Mouse (Mus musculus) urinary bladder, adult 2 months (tissue): ENCODE results near the gene Fetub. TPM values are rescaled to one million over a fixed set of nuclear protein-coding genes. Genes with fewer than 3 reads are reported as not detected.
"Not testable (repeated sequence)": the region's sequence is repeated elsewhere in the genome, so short reads cannot be mapped to it uniquely, and the experiment has no call there.

Experiments used
- DNase-seq: peaks from one replicate; pipeline ENCODE4 v3.0.0; 2022; ENCODE audit warnings: low spot score
- polyA plus RNA-seq: library from polyadenylated mRNA; depleted of rRNA; stranded (reverse); fragments of >200 nt; gene quantifications from 2 replicates; pipeline ENCODE4 v1.2.3, GENCODE M21; 2012

Gene Fetub
- polyA plus RNA-seq, 1 experiment, result 1.8 TPM

DNA sequence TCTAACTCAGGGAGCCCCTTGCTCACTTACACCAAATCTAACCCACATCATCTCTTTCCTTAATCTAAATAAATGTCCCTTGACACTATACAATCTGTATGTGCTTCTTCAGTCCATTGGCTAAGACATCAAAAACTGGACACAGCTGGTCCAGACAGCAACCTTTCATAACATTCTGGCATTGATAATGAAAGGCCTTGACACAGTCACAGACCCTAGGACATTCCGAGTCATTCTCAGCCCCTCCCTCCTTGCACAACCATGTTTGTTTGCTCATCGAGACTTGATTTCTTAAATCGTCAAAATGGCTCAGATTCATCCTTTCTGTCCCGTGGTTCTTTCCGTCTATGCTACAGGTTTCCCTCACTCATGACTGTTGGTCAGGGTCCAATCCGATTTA lies 8.8 kb upstream of the Fetub start:
- no peak for DNase-seq

DNA sequence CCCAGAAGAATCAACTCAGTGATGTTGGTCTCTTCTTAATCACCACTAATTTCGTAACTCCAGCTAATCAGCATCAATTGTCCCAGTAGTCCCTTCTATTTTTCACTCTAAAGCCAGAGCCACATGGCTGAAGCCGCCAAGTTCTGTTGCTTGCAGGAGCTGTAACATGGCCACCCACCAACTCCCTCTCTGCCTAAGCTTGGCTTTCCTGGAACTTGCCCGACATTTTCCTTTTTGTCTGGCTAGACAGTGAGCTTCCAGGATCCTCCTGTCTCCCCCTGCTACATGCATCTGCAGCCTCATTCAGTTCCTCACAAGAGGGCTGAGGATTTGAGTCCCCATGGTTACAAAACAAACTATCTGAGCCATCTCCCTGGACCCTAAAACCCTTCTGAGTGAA lies 6.1 kb upstream of the Fetub start:
- no peak for DNase-seq

DNA sequence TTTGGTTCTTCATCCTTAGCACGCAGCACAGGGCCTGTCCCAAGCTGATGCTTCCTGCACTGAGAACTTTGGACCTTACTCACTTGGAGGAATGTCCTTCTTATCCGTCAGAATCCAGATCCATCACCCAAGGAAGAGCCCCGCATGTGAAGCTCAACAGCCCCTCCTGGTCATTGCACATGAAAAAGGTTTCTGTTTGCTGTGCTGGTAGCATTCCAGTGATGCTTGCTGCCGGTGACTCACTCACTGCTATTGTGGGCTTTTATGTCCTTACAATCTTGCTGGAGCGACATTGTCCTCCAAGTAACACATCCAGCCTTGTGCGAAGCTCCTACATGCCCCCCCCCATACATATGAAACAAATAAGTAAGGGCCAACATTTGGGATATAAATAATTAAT lies 5.2 kb upstream of the Fetub start:
- no peak for DNase-seq

DNA sequence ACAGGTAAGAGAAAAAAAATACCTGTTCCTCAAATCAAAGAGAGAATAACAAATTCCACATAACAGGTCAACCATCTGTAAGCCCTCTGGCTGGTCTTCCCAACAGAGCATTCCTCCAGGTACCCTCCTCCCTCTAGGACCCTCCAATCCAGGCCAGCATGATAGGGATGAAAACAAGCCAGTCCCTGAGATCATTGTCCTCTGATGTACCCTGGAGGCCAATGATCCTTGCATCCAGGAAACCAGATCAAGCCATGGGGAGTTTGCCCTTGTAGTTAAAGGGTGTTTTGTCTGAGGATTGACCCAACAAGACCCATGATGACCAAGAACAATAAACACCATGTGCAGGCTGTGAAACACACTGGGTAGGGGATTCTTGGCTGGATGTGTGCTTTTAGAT lies 3.9 kb upstream of the Fetub start:
- DNase-seq, result no peak

DNA sequence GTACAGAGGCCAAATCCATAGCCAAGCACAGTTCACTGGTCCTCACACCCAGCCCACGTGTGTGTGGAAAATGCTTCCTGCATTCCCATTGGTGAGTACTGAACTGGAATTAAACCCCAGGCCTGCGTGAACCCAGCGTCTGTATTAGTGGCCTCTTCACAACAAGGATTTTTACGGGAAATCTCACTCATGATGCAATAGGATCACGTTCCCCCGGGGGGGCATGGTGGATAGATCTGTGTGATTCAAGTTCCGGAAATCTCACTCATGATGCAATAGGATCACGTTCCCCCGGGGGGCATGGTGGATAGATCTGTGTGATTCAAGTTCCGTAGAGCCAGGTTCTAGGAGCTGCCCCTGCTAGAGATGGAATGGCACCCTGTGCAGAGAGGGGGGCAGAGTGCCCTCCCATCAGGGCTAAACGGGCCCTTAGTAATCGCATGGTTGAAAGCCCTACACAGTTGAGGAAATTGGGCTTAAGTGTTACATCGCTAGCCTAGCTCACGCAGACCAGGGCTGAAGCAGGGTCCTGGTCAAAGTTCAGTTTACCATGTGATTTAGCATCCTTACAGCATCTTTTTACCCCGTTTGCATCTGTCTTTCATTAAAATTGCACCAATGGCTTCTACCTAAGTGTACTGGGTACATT lies 654 bp downstream of the Fetub start:
- no peak for DNase-seq

DNA sequence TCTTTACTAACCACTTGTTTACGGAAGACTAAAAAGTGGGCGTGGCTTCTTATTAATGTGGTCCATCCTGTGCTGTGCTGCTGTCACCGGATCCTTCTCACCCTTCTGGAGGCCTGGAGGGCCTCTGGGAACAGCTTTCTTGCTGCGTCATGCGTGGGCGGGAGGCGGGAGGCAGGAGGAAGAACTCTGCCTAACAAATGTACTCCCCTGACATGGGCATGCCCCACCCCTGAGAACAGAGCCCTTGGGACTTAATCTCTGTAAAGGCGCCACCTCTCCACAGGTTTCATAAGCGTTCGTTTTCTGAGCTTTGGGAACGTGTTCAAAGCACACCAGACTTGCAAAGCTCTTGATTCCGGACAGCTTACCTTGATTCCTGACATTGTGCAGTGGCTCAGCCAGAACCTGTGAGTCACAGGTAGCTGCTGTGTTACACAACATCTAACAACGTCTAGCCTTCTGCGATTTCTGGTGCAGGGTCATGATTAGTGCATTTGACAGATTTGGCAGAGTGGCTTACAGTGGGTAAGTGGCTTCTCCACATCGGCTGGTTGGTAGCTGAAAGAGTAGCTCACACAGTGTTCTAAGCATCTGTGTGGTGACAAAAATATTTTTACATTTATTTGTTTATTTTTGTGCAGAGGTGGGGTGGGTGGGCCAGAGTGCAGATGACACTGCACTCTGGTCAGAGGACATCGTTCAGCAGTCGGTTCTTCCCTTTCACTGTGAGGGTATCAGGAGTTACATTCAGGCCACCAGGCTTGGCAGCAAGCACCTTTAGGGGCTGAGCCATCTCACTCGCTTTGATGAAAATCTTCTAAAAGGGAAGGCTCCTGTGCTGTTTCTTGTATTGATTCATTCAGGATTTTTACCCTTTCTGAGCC lies 2.1 kb downstream of the Fetub start:
- DNase-seq, result peak; percentile 25

DNA sequence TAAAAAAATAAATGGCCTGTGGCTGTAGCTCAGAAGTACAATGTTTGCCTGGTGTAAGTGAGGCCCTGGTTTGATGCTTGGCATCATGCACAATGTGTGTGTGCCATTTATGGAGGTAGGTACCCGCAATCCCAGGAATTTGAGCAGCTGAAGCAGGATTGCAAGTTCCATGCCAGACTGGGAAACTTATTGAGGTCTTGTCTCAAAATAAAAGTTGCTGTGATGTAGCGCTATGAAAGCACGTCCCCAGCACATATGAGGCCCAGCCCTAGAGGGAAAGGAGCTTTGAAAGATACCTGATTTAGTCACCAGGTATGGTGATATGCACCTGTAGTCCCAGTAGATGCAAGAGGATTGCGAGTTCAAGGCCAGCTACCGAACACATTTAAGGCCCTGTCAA lies 3.6 kb downstream of the Fetub start:
- no peak for DNase-seq

DNA sequence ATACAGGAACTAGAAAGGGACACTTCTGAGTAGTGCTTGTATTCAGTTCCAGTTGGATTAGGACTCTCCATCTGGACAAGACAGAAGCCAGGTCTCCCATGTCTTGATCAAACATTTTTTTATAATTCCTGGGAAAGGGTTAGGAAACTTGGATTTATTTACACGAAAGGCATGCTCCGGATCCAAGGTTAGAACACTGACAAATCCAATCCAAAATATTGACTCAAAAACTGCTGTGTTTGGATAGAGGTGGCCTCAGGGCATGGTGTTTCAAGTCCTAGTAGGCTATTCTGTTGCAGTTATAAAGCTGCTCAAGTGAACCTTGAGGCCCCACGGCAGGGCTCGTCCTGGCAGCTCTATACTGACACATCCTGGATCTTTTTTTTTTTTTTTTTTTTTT lies 4.3 kb downstream of the Fetub start:
- no peak for DNase-seq

DNA sequence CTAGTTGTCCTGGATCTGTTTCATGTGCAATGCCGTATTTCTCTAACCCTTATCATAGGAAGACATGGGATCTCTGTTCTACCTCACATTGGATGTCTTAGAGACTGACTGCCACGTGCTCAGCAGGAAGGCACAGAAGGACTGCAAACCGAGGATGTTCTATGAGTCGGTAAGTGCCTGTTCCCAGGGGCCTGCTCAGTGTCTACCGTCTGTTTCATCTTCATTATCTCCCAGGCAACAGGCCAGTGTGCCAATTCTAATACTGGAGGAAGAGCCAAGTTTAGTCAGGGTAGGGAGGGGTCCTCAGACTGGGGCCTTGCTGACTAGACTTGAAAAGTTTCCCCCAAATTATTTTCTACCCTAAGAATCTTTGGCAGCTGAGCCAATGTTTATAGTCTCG lies 11.4 kb downstream of the Fetub start:
- DNase-seq, result no peak

DNA sequence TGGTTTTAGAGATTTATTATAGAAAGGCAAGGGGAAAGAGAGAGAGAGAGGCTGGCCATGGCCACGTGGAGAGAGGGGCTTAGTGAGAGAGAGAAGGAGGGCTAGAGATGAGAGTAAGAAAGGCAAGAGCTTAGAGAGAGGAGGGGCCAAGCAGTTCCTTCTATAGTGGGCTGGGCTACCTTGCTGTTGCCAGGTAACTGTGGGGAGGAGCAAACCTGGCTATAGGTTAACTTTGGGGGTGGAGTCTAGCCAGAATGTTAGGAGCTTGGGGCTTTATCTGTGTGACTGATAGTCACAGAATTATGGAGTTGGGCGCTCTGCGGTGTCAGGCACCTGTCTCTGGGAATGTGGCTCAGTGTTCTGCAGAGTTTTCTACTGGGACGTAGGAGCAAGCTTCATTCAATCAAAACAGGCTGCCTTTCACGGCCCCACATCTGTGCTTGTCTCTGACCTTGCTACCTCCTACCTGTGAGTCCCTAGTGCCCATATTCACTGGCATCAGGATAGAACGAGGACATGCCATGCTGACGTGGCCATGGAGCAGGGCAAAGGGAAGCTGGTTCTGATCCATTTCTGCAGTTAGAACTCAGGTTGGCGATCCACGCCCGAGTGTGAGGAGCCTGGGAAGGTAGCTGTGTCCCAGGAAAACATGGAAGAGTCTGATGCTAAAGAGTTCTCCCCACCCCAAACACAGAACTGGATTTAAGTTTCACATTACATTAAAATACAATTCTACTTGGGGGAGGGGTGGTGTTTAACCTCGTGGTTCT lies 13.5 kb downstream of the Fetub start:
- DNase-seq, result no peak

DNA sequence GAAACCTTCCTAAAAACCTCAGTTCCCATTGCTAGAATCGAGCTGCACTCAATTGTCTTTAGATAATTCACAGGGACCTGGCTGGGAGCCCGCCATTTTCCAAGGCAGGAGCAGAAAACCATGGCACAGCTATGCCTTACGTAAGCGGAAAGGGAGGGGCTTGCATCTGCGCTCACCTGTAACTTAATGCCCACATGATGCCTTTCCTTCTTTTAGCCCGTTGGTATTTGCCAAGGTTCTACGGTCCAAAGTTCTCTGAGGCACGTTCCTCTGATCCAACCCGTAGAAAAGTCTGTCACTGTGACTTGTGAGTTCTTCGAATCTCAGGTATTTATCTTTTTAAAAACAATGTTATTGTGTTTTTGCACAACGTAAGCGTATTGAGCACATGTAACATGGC lies 19.5 kb downstream of the Fetub start:
- DNase-seq, result no peak

DNA sequence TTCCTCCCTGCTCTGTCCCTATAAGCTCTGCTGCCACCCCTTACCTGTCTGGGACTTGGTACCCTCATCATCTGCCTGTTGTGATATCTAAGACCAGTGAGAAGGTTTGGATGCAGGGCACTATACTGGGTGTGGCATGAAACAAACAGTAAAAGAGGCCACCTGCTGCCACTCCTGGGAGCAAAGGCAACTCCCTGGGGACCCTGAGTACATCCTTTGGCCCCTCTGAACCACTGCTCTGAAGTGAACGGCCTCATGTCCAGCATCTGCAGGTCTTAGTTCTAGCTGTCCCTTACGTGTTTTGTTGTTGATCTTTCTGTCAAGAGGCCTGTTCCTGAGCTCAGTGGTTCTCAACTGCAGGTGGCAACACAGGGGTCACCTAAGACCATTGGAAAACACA lies 20.4 kb downstream of the Fetub start:
- DNase-seq, result no peak

DNA sequence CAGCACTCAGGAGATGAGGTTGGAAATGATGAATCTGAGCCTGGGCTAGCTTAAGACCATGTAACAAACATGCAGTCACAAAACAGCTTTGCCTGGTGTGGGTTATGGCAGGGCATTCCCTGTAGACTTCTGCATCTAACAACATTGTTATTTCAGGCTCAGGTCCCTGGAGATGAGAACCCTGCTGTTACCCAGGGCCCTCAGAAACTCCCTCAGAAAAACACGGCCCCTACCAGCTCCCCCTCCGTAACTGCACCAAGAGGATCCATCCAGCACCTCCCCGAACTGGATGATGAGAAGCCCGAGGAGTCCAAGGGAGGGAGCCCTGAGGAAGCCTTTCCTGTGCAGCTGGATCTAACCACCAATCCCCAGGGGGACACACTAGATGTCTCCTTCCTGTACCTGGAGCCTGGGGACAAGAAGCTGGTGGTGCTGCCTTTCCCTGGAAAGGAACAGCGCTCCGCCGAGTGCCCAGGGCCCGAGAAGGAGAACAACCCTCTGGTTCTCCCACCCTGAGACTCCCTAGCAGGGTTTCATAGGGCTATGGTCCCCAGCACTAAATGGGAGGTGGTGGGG lies 21.1 kb downstream of the Fetub start:
- no peak for DNase-seq

DNA sequence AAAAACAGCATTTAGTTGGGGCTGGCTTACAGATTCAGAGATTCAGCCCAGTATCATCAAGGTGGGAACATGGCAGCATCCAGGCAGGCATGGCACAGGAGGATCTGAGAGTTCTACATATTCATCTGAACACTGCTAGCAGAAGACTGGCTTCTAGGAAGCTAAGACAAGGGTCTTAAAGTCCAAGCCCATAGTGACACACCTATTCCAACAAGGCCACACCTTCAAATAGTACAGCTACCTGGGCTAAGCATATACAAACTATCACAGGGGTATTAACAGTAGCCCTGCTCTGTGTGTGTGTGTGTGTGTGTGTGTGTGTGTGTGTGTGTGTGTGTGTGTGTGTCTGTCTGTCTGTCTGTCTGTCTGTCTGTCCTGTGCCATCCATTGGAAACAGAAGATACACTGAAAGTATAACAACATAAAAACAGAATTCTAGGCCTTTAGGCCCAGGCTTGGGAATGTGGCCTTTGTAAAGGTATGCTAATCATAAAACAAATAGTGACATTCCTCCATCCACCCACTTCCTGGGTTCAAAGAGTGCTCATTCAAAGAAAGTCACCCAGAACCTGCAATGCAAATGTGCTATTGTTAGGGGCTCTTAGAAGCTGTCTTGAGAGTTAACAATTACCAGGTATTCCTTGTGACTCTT lies 23.8 kb downstream of the Fetub start:
- not testable (repeated sequence) for DNase-seq

DNA sequence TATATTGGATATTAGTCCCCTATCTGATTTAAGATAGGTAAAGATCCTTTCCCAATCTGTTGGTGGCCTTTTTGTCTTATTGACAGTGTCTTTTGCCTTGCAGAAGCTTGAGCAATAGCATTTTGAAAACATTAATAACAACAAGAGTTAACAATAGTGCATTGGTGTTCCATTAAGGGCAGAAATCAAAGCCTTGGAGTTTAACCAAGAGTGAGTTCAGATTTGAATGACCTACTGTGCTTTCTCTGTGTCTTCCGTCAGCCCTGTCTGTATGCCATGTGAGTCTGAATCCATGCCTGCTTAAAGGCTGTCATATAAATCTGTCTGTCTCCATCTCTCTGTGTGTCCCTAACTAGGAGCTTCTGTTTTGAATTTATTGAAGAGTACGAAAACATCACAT lies 29.2 kb downstream of the Fetub start:
- DNase-seq, result no peak

DNA sequence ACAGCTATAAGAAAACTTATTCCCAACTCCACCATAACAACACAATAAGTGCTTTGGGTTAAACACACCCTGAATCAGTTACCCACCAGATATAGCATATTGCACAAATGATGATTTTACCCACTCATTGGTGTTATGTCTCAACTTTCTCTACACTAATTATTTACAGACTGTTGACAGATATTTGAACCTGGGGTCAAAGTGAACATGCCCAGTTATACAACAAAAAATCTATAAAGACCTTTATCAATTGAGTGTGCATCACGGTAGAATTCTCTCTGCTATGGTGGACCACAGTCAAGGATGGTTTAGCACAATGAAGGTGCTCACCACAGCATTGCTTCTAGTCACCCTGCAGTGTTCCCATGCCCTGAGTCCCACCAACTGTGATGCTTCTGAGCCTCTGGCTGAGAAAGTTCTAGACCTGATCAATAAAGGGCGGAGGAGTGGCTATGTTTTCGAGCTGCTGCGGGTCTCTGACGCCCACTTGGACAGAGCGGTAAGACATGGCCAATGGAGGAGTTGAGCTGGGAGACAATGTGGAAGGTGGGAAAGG lies 32.8 kb downstream of the Fetub start, which contains the start of gene Hrg:
Gene Hrg, plus strand, starts transcription at position 233 of the 556 bp plus-strand sequence.
- DNase-seq, result no peak

DNA sequence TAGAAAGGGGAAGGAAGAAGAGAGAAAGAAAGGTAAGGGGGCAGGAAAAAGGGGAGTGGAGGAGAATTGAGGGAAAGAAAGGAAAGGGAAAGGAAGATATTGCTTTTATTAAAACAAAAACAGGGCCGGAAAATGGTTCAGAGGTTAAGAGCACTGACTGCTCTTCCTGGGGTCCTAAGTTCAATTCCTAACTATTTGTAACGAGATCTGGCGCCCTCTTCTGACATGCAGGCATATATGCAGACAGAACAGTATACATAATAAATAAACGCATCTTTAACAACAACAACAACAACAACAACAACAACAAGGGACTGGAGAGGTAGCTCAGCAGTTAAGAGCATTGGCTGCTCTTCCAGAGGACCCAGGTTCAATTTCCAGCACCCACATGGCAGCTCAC lies 34.9 kb downstream of the Fetub start:
- DNase-seq, result no peak

DNA sequence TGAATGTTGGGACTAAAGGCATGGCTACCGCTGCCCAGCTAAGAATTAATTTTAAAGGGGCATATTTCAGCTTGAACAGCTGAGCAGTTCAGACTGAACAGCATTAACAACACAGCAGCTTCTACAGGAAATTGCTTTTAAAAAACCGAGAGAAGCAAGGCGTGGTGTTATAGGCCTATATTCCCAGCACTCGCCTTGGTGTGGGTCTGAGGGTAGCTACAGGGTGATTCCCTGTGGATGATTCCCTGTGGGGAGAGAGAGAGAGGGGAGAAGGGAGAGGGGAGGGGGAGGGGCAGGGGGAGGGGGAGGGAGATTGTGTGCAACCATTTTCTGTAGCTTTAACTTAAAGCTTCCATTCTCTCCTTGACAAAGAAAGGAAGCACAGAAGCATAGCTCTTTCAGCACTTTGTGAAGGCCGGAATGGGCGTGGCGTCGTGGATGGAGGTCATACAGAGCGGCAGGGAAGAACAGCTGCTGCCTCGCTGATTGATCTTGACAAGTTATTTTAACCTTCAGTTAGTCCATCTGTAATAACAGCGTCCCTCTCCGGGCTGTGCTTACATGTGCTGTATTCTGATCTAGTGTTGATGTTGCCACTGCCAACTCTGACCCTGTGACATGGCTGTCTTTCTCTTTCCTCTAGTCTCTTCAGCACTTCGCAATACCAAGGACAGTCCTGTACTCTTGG lies 37.4 kb downstream of the Fetub start:
- DNase-seq, result no peak

DNA sequence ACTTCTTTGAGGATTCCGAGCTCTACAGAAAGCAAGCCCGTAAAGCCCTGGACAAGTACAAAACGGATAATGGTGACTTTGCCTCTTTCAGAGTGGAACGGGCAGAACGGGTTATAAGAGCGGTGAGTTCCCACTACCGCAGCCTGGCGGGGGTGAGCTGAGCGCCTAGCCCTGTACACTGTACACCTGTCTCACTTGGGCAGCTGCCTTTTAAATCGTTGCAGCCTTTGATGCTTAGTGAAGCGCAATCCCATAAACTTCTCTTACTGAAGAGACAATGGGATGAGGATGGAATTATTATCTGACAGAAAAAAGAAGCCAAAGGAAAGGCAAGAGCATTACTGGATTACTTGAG lies 37.9 kb downstream of the Fetub start:
- DNase-seq, result no peak

DNA sequence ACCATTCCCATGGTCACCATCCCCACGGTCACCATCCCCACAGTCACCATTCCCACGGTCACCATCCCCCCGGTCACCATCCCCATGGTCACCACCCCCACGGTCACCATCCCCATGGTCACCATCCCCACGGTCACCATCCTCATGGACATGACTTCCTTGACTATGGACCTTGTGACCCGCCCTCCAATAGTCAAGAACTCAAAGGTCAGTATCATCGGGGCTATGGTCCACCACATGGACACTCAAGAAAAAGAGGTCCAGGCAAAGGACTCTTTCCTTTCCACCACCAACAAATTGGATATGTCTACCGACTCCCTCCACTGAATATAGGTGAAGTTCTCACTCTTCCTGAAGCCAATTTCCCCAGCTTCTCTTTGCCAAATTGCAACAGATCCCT lies 42.9 kb downstream of the Fetub start:
- no peak for DNase-seq

DNA sequence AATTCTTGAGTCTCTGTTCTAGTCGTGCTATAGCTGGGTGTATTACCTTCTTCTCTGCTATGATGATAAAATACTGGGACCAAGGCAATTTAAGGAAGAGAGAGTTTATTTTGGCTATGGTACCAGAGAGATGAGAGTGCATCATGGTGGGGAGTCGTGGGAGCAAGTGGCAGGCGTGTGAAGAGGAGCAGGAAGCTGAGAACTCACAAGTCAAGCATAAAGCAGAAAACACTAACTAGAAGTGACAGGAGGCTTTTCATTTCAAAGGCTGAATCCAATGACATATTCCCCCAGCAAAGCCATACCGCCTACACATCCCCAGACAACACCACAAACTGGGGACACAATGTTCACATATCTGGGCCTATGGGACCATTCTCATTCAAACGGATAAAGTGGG lies 44.1 kb downstream of the Fetub start:
- DNase-seq, result no peak
